Mouse (Mus musculus) embryonic fibroblast, embryonic 13.5 days (primary cell): ENCODE data around the gene Dnm3.

Experiments used
- CTCF ChIP-seq: IDR thresholded peaks from 2 replicates; pipeline ENCODE4 v1.5.1; 2011; ENCODE audit warnings: mild to moderate bottlenecking, control low read depth, low read length, moderate library complexity, borderline replicate concordance; ENCODE audit not compliant: insufficient read depth
- POLR2A ChIP-seq: IDR thresholded peaks from 2 replicates; pipeline ENCODE4 v1.6.1; 2011; ENCODE audit warnings: low read depth, mild to moderate bottlenecking, control low read depth, low read length, moderate library complexity

GRCm38 (mm10) chr1:162100961-162101830 lies 376.6 kb downstream of the Dnm3 start:
- TF ChIP-seq CTCF (no peak), POLR2A (no peak)
